Mouse (Mus musculus): Measurements from ENCODE around the gene Cel. TPM values are rescaled to one million over a fixed set of nuclear protein-coding genes. Genes with fewer than 3 reads are reported as not detected.
"Not testable (repeated sequence)": the region's sequence is repeated elsewhere in the genome, so short reads cannot be mapped to it uniquely, and the experiment has no call there.

Cel gene
- polyA plus RNA-seq, 1 experiment from 2014 or later: not detected

GRCm38 (mm10) chr2:28523643-28524117 lies 39.5 kb downstream of the Cel start:
- peaks cover 99% of the 10 kb centered on the region for H3K4me1 ChIP-seq (replicated peaks)
- H3K4me3 ChIP-seq: no peak overlapping the region
- H3K27me3 ChIP-seq: no peaks in the 10 kb centered on the region
- H3K27ac ChIP-seq (replicated peaks): peak overlapping the region; percentile 81
- no peaks in the 10 kb centered on the region for H3K9me3 ChIP-seq
- no peak overlapping the region for H3K4me2 ChIP-seq
- H3K36me3 ChIP-seq: peaks cover 9% of the 10 kb centered on the region; the same call in 1 of the 2 replicates
- 9% methylated on average over 5 of the region's 5 CpGs for WGBS
- no peak overlapping the region for H3K9ac ChIP-seq
- peak; percentile 85 for ATAC-seq (ENCODE audit: low read depth)

GRCm38 (mm10) chr2:28522166-28522565 lies 41.0 kb downstream of the Cel start:
- WGBS: 92% methylated on average over 4 of the region's 4 CpGs

GRCm38 (mm10) chr2:28521571-28522151 lies 41.5 kb downstream of the Cel start:
- H3K9me3 ChIP-seq: no peaks in the 10 kb centered on the region
- H3K27me3 ChIP-seq: no peaks in the 10 kb centered on the region
- H3K4me3 ChIP-seq: no peak overlapping the region
- no peak for ATAC-seq (ENCODE audit: low read depth)
- no peak overlapping the region for H3K4me2 ChIP-seq
- H3K27ac ChIP-seq (replicated peaks): no peak overlapping the region
- peak overlapping the region; percentile 50; the same call in 1 of the 2 replicates for H3K9ac ChIP-seq
- H3K4me1 ChIP-seq (replicated peaks): peaks cover 99% of the 10 kb centered on the region
- WGBS: 87% methylated on average over 6 of the region's 6 CpGs
- H3K36me3 ChIP-seq: peaks cover 16% of the 10 kb centered on the region

More at GRCm38 (mm10) chr2:28522166-28522565, 41.0 kb downstream of the Cel start:
- Histone ChIP-seq H3K9me3 (no peaks in the 10 kb centered on the region), H3K4me1 (replicated peaks) (peaks cover 99% of the 10 kb centered on the region), H3K27ac (replicated peaks) (no peak overlapping the region; the same call in 1 of the 2 replicates), H3K36me3 (peaks cover 16% of the 10 kb centered on the region), H3K4me3 (no peak overlapping the region), H3K9ac (no peak overlapping the region; the same call in 1 of the 2 replicates), H3K27me3 (no peaks in the 10 kb centered on the region), H3K4me2 (no peak overlapping the region)
- no peak for ATAC-seq (ENCODE audit: low read depth)

GRCm38 (mm10) chr2:28520581-28520980 lies 42.6 kb downstream of the Cel start:
- no peak overlapping the region for H3K4me3 ChIP-seq
- ATAC-seq (ENCODE audit: low read depth): no peak
- peak overlapping the region; percentile 4 for H3K9ac ChIP-seq
- H3K9me3 ChIP-seq: no peaks in the 10 kb centered on the region
- peaks cover 25% of the 10 kb centered on the region for H3K36me3 ChIP-seq
- no peaks in the 10 kb centered on the region for H3K27me3 ChIP-seq
- H3K4me2 ChIP-seq: no peak overlapping the region
- H3K27ac ChIP-seq (replicated peaks): no peak overlapping the region
- peaks cover 99% of the 10 kb centered on the region for H3K4me1 ChIP-seq (replicated peaks)
- 72% methylated on average over 5 of the region's 5 CpGs for WGBS

- Histone ChIP-seq H3K27me3 (no peaks in the 10 kb centered on the region), H3K9me3 (no peaks in the 10 kb centered on the region), H3K36me3 (peaks cover 30% of the 10 kb centered on the region), H3K4me3 (no peak overlapping the region), H3K4me2 (peak overlapping the region; percentile 20; the same call in 1 of the 2 replicates), H3K27ac (replicated peaks) (peak overlapping the region; percentile 52; the same call in 1 of the 2 replicates), H3K9ac (peak overlapping the region; percentile 1; the same call in 1 of the 2 replicates), H3K4me1 (replicated peaks) (peaks cover 94% of the 10 kb centered on the region)
- no peak for ATAC-seq (ENCODE audit: low read depth)
- 19% methylated on average over 2 of the region's 2 CpGs for WGBS
Measured at GRCm38 (mm10) chr2:28518231-28518630, 45.0 kb downstream of the Cel start.

GRCm38 (mm10) chr2:28517206-28517909 lies 45.8 kb downstream of the Cel start:
- 0 out of 2 replicates have a peak overlapping the region, but pooled peaks have one; percentile 1 for H3K9ac ChIP-seq
- no peaks in the 10 kb centered on the region for H3K27me3 ChIP-seq
- H3K27ac ChIP-seq (replicated peaks): 0 out of 2 replicates have a peak overlapping the region, but pooled peaks have one; percentile 52
- no peaks in the 10 kb centered on the region for H3K9me3 ChIP-seq
- H3K36me3 ChIP-seq: peaks cover 26% of the 10 kb centered on the region
- ATAC-seq (ENCODE audit: low read depth): no peak
- peaks cover 90% of the 10 kb centered on the region for H3K4me1 ChIP-seq (replicated peaks)
- WGBS: 39% methylated on average over 5 of the region's 5 CpGs
- H3K4me3 ChIP-seq: no peak overlapping the region
- H3K4me2 ChIP-seq: no peak overlapping the region

GRCm38 (mm10) chr2:28514489-28514888 lies 48.7 kb downstream of the Cel start:
- WGBS: 21% methylated on average over 5 of the region's 5 CpGs
- Histone ChIP-seq H3K9me3 (no peaks in the 10 kb centered on the region), H3K9ac (peak overlapping the region; percentile 99), H3K36me3 (peaks cover 22% of the 10 kb centered on the region; the same call in 1 of the 2 replicates), H3K27me3 (no peaks in the 10 kb centered on the region), H3K4me2 (peak overlapping the region; percentile 92), H3K4me1 (replicated peaks) (peaks cover 63% of the 10 kb centered on the region), H3K27ac (replicated peaks) (peak overlapping the region; percentile 93), H3K4me3 (peak overlapping the region; percentile 92)
- 0 out of 2 replicates have a peak, but pooled peaks have one; percentile 4 for ATAC-seq (ENCODE audit: low read depth)

GRCm38 (mm10) chr2:28513431-28514370 lies 49.5 kb downstream of the Cel start:
- H3K27ac ChIP-seq (replicated peaks): peak overlapping the region; percentile 93
- 5% methylated on average over 47 of the region's 47 CpGs for WGBS
- ATAC-seq (ENCODE audit: low read depth): peak; percentile 46
- peak overlapping the region; percentile 92 for H3K4me3 ChIP-seq
- H3K36me3 ChIP-seq: peaks cover 22% of the 10 kb centered on the region; the same call in 1 of the 2 replicates
- H3K27me3 ChIP-seq: no peaks in the 10 kb centered on the region
- H3K4me2 ChIP-seq: peak overlapping the region; percentile 92
- H3K4me1 ChIP-seq (replicated peaks): peaks cover 56% of the 10 kb centered on the region
- no peaks in the 10 kb centered on the region for H3K9me3 ChIP-seq
- H3K9ac ChIP-seq: peak overlapping the region; percentile 99

GRCm38 (mm10) chr2:28512798-28513401 lies 50.3 kb downstream of the Cel start, which contains the start of gene Ralgds:
Gene Ralgds, plus strand, starts transcription at chr2:28513125.
- H3K9me3 ChIP-seq: no peaks in the 10 kb centered on the region
- H3K36me3 ChIP-seq: peaks cover 22% of the 10 kb centered on the region; the same call in 1 of the 2 replicates
- peaks cover 48% of the 10 kb centered on the region for H3K4me1 ChIP-seq (replicated peaks)
- ATAC-seq (ENCODE audit: low read depth): peak; percentile 68
- H3K27me3 ChIP-seq: no peaks in the 10 kb centered on the region
- peak within 1 kb of the TSS; percentile 93 for H3K27ac ChIP-seq (replicated peaks)
- peak within 1 kb of the TSS; percentile 92 for H3K4me3 ChIP-seq
- WGBS: under 1% methylated on average over 47 of the region's 71 CpGs
- H3K4me2 ChIP-seq: peak within 1 kb of the TSS; percentile 92
- H3K9ac ChIP-seq: peak within 1 kb of the TSS; percentile 99

GRCm38 (mm10) chr2:28511600-28511999 lies 51.6 kb downstream of the Cel start:
- H3K4me1 ChIP-seq (replicated peaks): peaks cover 35% of the 10 kb centered on the region
- not testable (repeated sequence) for H3K27me3 ChIP-seq; H3K4me3 ChIP-seq; H3K27ac ChIP-seq (replicated peaks); H3K4me2 ChIP-seq; ATAC-seq (ENCODE audit: low read depth); H3K9ac ChIP-seq; H3K9me3 ChIP-seq
- H3K36me3 ChIP-seq: 0 out of 2 replicates have a peak, but pooled peaks cover 14% of the 10 kb centered on the region
- 48% methylated on average over 5 of the region's 5 CpGs for WGBS

GRCm38 (mm10) chr2:28506291-28506690 lies 56.9 kb downstream of the Cel start:
- Histone ChIP-seq H3K4me3 (no peak overlapping the region), H3K9me3 (no peaks in the 10 kb centered on the region), H3K9ac (no peak overlapping the region), H3K27me3 (no peaks in the 10 kb centered on the region), H3K36me3 (no peaks in the 10 kb centered on the region), H3K27ac (replicated peaks) (no peak overlapping the region), H3K4me2 (no peak overlapping the region), H3K4me1 (replicated peaks) (no peaks in the 10 kb centered on the region)
- no peak for ATAC-seq (ENCODE audit: low read depth)
- WGBS: 83% methylated on average over 6 of the region's 6 CpGs

Data from neural tube, embryonic 13.5 days (tissue).